Mouse (Mus musculus) adrenal gland, adult (tissue): ENCODE data around the gene 4930447C04Rik.
A peak's percentile ranks its signal among the peaks of the same experiment; 100 is the strongest.

Experiments
- DNase-seq, 2 experiments: peaks; one replicate each; pipeline ENCODE4 v3.0.0; 2022 to 2023; ENCODE audit warnings: low spot score in 1 of 2; ENCODE audit not compliant: inconsistent age in 2 of 2

Gene 4930447C04Rik

GRCm38 (mm10) chr12:72944411-72945225, 4.0 kb upstream of the 4930447C04Rik start:
- no peak for DNase-seq

- DNase-seq, result no peak
Observed at GRCm38 (mm10) chr12:72943574-72944110, 3.1 kb upstream of the 4930447C04Rik start.

- DNase-seq, result no peak
Observed at GRCm38 (mm10) chr12:72942171-72942570, 1.6 kb upstream of the 4930447C04Rik start.

- DNase-seq, result no peak
Observed at GRCm38 (mm10) chr12:72941398-72942051, 951 bp upstream of the 4930447C04Rik start.

GRCm38 (mm10) chr12:72940822-72941397, 336 bp upstream of the 4930447C04Rik start:
- no peak for DNase-seq

- DNase-seq, result peak in 1 of 2 experiments; percentile 30
Observed at GRCm38 (mm10) chr12:72939616-72940015, 958 bp downstream of the 4930447C04Rik start, which contains the start of gene Six6. Gene Six6, plus strand, starts transcription at chr12:72939892.

GRCm38 (mm10) chr12:72938600-72939490, 1.7 kb downstream of the 4930447C04Rik start:
- no peak for DNase-seq

- no peak for DNase-seq
Observed at GRCm38 (mm10) chr12:72938176-72938575, 2.4 kb downstream of the 4930447C04Rik start.

- DNase-seq, result no peak
Observed at GRCm38 (mm10) chr12:72937537-72938120, 2.9 kb downstream of the 4930447C04Rik start.

GRCm38 (mm10) chr12:72936751-72937150, 3.8 kb downstream of the 4930447C04Rik start:
- no peak for DNase-seq

- DNase-seq, result no peak
Observed at GRCm38 (mm10) chr12:72917159-72917993, 23.2 kb downstream of the 4930447C04Rik start.

- DNase-seq, result peak in 1 of 2 experiments; percentile 26
Observed at GRCm38 (mm10) chr12:72854377-72855032, 86.1 kb downstream of the 4930447C04Rik start.

GRCm38 (mm10) chr12:72853406-72854076, 87.0 kb downstream of the 4930447C04Rik start:
- no peak for DNase-seq

GRCm38 (mm10) chr12:72852264-72852663, 88.3 kb downstream of the 4930447C04Rik start:
- no peak for DNase-seq

- DNase-seq, result no peak
Observed at GRCm38 (mm10) chr12:72850146-72850545, 90.4 kb downstream of the 4930447C04Rik start.

- DNase-seq, result peak in 1 of 2 experiments; percentile 78
Observed at GRCm38 (mm10) chr12:72847725-72848124, 92.8 kb downstream of the 4930447C04Rik start.

- DNase-seq, result no peak
Observed at GRCm38 (mm10) chr12:72845946-72846345, 94.6 kb downstream of the 4930447C04Rik start.

GRCm38 (mm10) chr12:72843973-72844620, 96.5 kb downstream of the 4930447C04Rik start:
- peak; percentile 67 to 79 for DNase-seq
